Mouse (Mus musculus) C2C12 (cell line): ENCODE measurements around the gene Cacna2d1. TPM values are rescaled to one million over a fixed set of nuclear protein-coding genes. Genes with fewer than 3 reads are reported as not detected.

Experiments used
- H3K27me3 ChIP-seq: one replicate; pipeline ENCODE4 v1.6.1; 2011; ENCODE audit not compliant: control insufficient read depth, insufficient read depth, insufficient read length
- H3K36me3 ChIP-seq: one replicate; pipeline ENCODE4 v1.6.1; 2011; ENCODE audit not compliant: control insufficient read depth, insufficient read depth
- H3K4me3 ChIP-seq: one replicate; pipeline ENCODE4 v1.5.1; 2011; ENCODE audit warnings: mild to moderate bottlenecking, control low read depth; ENCODE audit not compliant: poor library complexity, insufficient read depth, severe bottlenecking
- H3K79me2 ChIP-seq: one replicate; pipeline ENCODE4 v1.6.1; 2011; ENCODE audit not compliant: control insufficient read depth, insufficient read depth
- H3K79me3 ChIP-seq: one replicate; pipeline ENCODE4 v1.6.1; 2011; ENCODE audit warnings: low read depth, control low read depth
- H3ac ChIP-seq: one replicate; pipeline ENCODE3; 2011; ENCODE audit warnings: low read depth; ENCODE audit not compliant: control insufficient read depth, insufficient read length
- CEBPB ChIP-seq: IDR thresholded peaks from one replicate; pipeline ENCODE4 v1.6.1; 2011; ENCODE audit warnings: low read depth, mild to moderate bottlenecking, control low read depth, moderate library complexity
- CTCF ChIP-seq: IDR thresholded peaks from one replicate; pipeline ENCODE4 v1.5.1; 2011; ENCODE audit not compliant: control insufficient read depth, insufficient read depth, insufficient read length
- FOSL1 ChIP-seq: IDR thresholded peaks from one replicate; pipeline ENCODE4 v1.8.0; 2011; ENCODE audit warnings: mild to moderate bottlenecking, low read length; ENCODE audit not compliant: poor library complexity, insufficient read depth, severe bottlenecking
- MAX ChIP-seq: IDR thresholded peaks from one replicate; pipeline ENCODE4 v1.6.1; 2011; ENCODE audit warnings: mild to moderate bottlenecking, control low read depth
- MYOD1 ChIP-seq: IDR thresholded peaks from one replicate; pipeline ENCODE4 v1.6.1; 2011; ENCODE audit warnings: low read depth; ENCODE audit not compliant: control insufficient read depth, insufficient read length
- MYOG ChIP-seq: IDR thresholded peaks from one replicate; pipeline ENCODE4 v1.6.1; 2011; ENCODE audit not compliant: control insufficient read depth, insufficient read length; ENCODE audit errors: extremely low read depth
- USF1 ChIP-seq: IDR thresholded peaks from one replicate; pipeline ENCODE4 v1.6.1; 2011; ENCODE audit warnings: low read depth, mild to moderate bottlenecking, control low read depth, moderate library complexity
- polyA plus RNA-seq: library from polyadenylated mRNA; unstranded; fragments of >200 nt; fragmentation: generic; extraction: Trizol; gene quantifications from one replicate; pipeline ENCODE4 v1.2.1, GENCODE M21; 2012; ENCODE audit warnings: missing spikeins

The Cacna2d1 gene
- polyA plus RNA-seq, 1 experiment = 20.4 TPM

- Histone ChIP-seq H3K79me3 (no peaks in the 10 kb centered on the region), H3ac (no peak overlapping the region), H3K27me3 (no peaks in the 10 kb centered on the region), H3K4me3 (no peak overlapping the region), H3K36me3 (peaks cover 11% of the 10 kb centered on the region), H3K79me2 (no peaks in the 10 kb centered on the region)
- TF ChIP-seq CEBPB = no peak
- TF ChIP-seq MYOG = no peak
- TF ChIP-seq CTCF = no peak
- no peak for TF ChIP-seq MAX
- TF ChIP-seq USF1 = no peak
- TF ChIP-seq MYOD1 = no peak
- TF ChIP-seq FOSL1 = no peak
Measured at GRCm38 (mm10) chr5:16299631-16300030, 365.1 kb downstream of the Cacna2d1 start.

- no peaks in the 10 kb centered on the region for H3K79me3 ChIP-seq
- H3ac ChIP-seq = no peak overlapping the region
- H3K4me3 ChIP-seq = no peak overlapping the region
- H3K79me2 ChIP-seq = no peaks in the 10 kb centered on the region
- no peaks in the 10 kb centered on the region for H3K27me3 ChIP-seq
- H3K36me3 ChIP-seq = peaks cover 3% of the 10 kb centered on the region
- TF ChIP-seq CTCF = peak; percentile 65
- no peak for TF ChIP-seq MYOD1
- no peak for TF ChIP-seq FOSL1
- no peak for TF ChIP-seq MYOG
Measured at GRCm38 (mm10) chr5:16309168-16310006, 374.9 kb downstream of the Cacna2d1 start.

- Histone ChIP-seq H3K36me3 (peaks cover 6% of the 10 kb centered on the region), H3K27me3 (no peaks in the 10 kb centered on the region), H3K4me3 (no peak overlapping the region), H3ac (no peak overlapping the region), H3K79me2 (no peaks in the 10 kb centered on the region), H3K79me3 (no peaks in the 10 kb centered on the region)
- TF ChIP-seq CEBPB (no peak), MYOD1 (no peak), CTCF (no peak), FOSL1 (no peak), USF1 (no peak), MAX (no peak), MYOG (no peak)
Measured at GRCm38 (mm10) chr5:16314242-16314641, 379.8 kb downstream of the Cacna2d1 start.

GRCm38 (mm10) chr5:16315983-16316390 is 381.5 kb downstream of the Cacna2d1 start:
- H3K79me2 ChIP-seq = no peaks in the 10 kb centered on the region
- H3K36me3 ChIP-seq = peaks cover 15% of the 10 kb centered on the region
- H3K79me3 ChIP-seq = no peaks in the 10 kb centered on the region
- no peak overlapping the region for H3ac ChIP-seq
- TF ChIP-seq USF1 (no peak), MYOD1 (peak; percentile 71), MAX (no peak), MYOG (no peak), FOSL1 (no peak), CEBPB (no peak), CTCF (no peak)
- no peak overlapping the region for H3K4me3 ChIP-seq
- no peaks in the 10 kb centered on the region for H3K27me3 ChIP-seq

GRCm38 (mm10) chr5:16317680-16318242 is 383.3 kb downstream of the Cacna2d1 start:
- H3ac ChIP-seq = no peak overlapping the region
- no peaks in the 10 kb centered on the region for H3K79me3 ChIP-seq
- TF ChIP-seq MYOG = no peak
- no peak for TF ChIP-seq USF1
- no peak overlapping the region for H3K4me3 ChIP-seq
- no peaks in the 10 kb centered on the region for H3K79me2 ChIP-seq
- peaks cover 15% of the 10 kb centered on the region for H3K36me3 ChIP-seq
- no peaks in the 10 kb centered on the region for H3K27me3 ChIP-seq

- Histone ChIP-seq H3ac (no peak overlapping the region), H3K79me2 (no peaks in the 10 kb centered on the region), H3K36me3 (no peaks in the 10 kb centered on the region), H3K79me3 (no peaks in the 10 kb centered on the region), H3K27me3 (no peaks in the 10 kb centered on the region), H3K4me3 (no peak overlapping the region)
- no peak for TF ChIP-seq FOSL1
- no peak for TF ChIP-seq CTCF
- no peak for TF ChIP-seq USF1
- no peak for TF ChIP-seq CEBPB
- no peak for TF ChIP-seq MAX
- TF ChIP-seq MYOG = no peak
- TF ChIP-seq MYOD1 = no peak
Measured at GRCm38 (mm10) chr5:16326610-16327009, 392.1 kb downstream of the Cacna2d1 start.
